Mouse (Mus musculus) lung, postnatal 0 days (tissue): ENCODE measurements around the gene Adamtsl4.

Experiments
- CTCF ChIP-seq: IDR thresholded peaks from 2 replicates; pipeline ENCODE4 v1.5.1; 2016; ENCODE audit warnings: antibody characterized with exemption, mild to moderate bottlenecking
- EP300 ChIP-seq: IDR thresholded peaks from 2 replicates; pipeline ENCODE4 v1.6.1; 2016; ENCODE audit warnings: antibody characterized with exemption, mild to moderate bottlenecking, control low read depth

DNA sequence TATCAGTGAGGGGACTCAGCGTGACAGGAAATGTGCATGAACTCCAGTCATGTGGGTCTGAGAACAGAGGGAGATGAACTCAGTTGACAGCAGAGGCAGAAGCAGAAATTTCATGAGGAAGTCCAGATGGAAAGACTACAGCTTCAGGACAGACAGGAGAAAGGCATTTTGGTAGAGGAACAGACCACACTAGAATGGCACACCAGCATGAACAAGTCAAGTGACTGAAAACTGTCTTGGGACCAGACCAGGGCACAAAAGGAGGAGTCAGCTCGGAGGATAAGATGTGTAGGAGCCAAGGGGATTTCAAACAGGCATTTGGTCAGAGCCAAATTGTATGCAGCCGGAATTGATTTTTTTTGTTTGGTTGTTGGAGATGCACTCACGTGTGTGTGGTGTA lies 52.1 kb downstream of the Adamtsl4 start:
- TF ChIP-seq CTCF (no peak), EP300 (no peak)
